Mouse (Mus musculus) hindlimb bud, embryonic 11.5 days (tissue): ENCODE results near the gene S100a14.
A peak's percentile ranks its signal among the peaks of the same experiment; 100 is the strongest.

ENCODE experiments used
- DNase-seq: peaks from one replicate; pipeline ENCODE4 v3.0.0-alpha.2; 2012; ENCODE audit warnings: low read depth, low spot score; ENCODE audit errors: extremely low spot score

Gene S100a14

DNA sequence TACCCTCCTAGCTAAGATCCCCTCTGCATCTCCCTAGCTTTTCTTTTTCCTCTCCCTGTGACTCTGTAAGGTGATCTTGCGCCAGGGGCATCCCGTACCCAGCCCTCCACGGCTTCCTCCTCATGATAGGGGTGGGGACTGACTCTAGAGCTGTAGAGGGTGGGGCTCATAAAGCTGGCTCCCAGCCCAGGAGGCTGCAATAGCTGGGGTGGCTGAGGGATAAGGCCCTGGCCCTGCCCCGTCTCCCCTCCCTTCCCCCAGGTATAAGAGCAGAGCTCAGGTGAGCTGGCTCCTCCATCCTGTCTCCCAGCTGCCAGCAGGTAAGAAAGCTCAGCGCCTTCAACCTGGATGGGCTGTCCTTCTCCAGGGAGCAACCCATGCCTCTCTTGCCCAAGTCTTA lies at the start of gene S100a14:
TSS of gene S100a14 (plus strand) at position 277 of the 400 bp plus-strand sequence.
- no peak for DNase-seq

DNA sequence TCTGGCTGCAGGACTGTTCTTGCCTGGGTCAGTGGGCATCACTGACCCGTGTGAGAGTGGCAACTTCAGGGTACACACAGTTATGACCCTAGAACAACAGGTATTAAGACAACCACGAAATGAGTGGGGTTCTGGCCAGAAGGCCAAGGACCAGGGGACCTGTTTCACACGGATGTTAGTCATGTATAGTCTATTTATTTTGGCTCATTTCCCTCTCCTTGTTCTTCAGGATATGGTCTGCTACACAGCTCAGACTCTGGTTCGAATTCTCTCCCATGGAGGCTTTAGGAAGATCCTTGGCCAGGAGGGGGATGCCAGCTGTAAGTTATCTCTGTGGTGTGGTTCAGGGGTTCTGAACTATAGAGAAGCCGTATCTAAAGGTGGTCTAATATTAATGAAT lies 39.7 kb upstream of the S100a14 start:
- DNase-seq = no peak

DNA sequence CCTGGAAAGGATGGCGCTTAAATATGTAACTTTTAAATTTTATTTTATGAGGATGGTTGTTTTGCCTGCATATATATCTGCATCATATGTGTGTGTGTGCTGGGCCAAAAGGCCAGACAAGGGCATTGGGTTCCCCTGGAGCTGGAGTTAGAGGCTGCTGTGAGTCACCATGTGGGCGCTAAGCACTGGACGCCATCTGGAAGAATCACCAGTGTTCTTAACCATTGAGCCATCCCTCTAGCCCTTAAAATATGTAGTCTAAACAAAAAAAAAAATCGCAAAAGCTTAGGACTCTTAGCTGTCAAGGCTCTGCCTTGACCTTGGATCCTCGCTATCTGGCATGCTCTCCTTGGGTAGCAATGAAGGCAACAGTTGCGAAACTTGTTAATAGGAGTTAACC lies 38.1 kb upstream of the S100a14 start:
- DNase-seq = no peak

DNA sequence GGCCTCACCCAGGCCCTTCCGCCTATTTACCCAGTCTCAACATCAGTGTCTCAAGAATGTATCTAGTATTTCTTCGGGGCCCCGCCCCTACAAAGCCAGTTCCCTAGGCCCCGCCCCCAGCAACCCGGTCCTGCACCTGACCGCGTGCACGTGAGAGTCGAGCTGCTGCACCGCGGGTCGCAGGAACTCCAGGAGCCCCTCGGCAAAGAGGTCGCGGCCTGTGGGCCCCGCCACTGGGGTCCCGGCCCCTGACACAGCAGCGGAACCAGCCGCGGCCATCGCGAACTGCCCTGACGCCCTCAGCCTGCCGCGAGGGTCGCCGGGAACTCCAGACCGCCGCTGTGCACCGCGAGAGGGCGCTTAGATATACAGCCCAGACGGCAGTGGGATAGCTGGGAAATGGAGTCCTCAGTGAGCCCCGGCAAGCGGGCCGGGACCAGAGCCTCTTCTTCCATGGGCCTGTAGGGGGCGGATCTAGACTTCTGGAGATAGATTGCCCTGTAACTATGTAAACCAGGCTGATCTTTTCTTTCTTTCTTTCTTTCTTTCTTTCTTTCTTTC lies 35.9 kb upstream of the S100a14 start, which contains the start of gene Snapin:
TSS of gene Snapin (minus strand) at position 338 of the 561 bp plus-strand sequence.
- peak; percentile 77 for DNase-seq

DNA sequence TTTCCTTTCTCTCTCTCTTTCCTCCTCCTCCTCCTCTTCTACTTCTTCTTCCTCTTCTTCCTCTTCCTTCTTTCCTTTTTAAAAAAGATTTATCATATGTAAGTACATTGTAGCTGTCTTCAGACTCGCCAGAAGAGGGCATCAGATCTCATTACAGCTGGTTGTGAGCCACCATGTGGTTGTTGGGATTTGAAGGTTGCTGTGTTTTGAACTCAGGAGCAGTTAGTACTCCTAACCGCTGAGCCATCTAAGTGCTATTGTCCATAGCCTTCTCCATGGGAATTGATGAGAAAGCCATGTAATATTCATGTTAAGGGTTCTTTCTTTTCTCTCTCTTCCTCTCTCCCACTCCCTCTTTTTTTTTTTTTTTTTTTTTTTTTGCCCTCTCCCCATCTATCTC lies 35.3 kb upstream of the S100a14 start:
- no peak for DNase-seq

DNA sequence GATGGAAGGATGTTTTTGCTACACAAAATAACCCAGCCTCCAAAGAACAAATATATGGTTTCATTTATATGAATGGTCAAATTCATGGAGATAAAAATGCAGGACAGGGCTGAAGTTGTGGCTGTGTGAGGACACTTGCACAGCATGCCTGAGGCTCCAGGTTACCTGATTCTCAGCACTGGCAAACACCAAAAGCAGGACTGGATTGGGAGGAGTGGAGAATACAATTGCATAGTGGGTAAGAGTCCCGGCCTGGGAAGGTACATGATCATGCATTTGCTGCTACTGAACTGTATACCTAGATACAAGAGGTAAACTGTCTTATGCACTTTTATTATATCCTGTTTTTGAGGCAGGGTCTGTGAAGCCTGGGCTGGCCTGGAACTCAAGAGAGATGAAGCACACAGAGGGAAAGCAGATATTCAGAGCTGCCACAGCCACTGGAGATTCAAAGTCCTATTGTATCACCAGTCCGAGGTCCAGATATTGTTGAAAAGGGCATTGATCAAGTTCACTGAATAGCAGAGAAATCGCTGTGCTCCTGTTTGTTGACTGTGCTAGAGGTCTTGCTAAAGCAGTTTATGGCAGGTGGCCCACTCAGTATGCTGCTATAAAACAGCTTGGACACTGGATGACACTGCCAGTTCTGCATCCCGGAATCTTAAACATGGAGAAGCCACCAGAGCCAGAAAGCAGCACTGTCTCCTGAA lies 32.7 kb upstream of the S100a14 start:
- no peak for DNase-seq

DNA sequence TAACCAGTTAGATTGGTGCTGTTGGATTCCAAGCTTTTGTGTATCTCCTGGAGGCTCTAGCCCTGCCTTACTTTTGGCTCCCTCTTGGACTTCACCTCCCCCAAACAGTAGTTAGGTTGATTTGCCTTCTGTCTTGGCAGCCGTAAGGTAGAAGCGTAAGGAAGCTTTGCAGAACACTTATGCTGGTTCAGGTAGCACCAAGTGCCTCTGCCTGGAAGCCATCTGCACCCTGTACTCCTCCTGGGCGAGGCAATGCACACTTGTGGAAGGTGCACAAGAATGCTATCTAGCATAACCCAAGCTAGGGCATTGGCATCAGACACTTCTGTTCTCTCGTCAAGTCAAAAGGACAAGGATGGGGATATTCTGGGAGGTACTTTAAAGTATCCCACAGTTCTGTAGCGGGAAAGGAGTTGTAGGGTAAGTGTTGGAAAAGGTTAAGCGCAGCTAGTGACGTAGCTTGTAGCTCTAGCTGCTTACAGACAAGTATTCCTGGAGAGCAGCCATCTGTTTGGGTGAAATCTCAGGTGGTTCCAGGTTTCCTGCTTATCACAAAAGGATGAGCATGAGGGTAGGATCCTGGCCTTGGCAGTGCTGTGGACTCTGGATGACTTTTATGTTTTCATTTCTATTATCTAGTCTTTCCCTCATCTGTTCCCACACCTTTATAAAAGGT lies 30.7 kb upstream of the S100a14 start:
- DNase-seq = no peak

DNA sequence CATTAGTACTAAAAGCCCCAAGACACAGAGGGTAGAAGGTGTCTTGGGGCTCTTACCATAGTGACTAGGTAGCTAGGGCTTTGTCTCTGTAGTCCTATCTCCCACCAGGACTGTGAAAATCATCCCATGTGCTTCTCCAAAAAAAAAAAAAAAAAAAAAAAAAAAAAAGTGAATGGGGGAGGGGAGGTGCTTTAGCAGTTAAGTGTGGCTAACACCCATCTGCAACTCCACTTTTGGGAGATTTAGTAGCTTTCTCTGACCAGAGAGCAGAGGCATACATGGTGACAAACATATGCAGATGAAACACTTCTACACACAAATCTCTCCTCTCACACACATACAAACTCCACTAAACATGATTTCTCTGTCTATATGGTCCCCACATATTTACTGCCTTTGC lies 29.1 kb upstream of the S100a14 start:
- DNase-seq = no peak

DNA sequence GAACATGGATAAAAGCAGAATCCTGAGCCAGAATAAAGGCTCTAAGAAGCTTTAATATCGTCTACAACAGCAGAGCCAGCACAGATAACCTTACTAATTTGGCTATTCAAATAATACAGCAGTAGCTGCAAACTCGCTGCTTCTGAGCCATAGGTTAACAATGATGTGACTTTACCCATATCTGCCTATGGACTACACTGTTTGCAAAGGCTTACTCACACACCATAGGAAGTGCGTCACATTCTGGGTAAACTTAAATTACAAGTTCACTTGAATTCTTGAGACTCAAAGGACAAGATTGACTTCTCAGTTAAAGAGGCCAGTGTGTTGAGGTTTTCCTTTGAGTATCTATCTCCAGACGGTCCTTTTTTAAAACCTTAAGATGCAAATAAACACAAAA lies 23.2 kb upstream of the S100a14 start:
- no peak for DNase-seq

DNA sequence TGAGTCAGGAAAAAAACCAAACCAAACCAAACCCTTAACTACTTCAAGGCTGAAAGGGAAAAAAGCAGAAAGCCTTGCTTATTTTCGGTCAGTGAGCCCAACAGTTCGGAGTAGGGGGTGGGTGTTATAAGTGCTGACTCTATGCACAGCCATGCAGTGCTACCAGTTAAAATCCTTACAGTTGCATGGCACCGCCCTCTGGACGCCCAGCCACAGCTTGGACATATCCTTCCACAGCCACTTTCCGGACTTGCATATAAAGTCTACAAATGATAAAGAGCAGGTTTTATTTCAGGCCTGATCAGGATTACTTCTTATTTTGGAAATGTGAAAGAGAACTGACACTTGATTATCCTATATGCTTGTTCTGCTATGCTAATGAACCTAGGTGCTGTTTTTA lies 21.4 kb upstream of the S100a14 start:
- DNase-seq = no peak

DNA sequence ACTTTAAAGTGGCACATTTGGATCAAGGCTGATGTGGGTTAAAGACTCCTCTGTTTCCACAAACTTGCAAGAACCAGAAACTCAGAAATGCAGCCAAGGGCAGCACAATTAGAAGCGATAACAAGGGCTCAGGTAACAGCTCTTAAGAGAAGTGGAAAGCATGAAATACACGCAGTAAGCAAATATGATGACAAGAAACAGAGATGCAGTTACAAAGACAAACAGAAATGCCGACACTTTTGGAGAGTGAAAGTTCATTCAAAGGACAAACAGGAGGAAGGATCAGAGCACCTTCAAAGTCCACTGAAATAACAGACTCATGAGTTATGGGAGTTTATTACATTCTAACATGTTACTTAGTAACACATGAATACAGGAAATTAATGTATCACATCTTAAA lies 20.3 kb upstream of the S100a14 start:
- DNase-seq = no peak

DNA sequence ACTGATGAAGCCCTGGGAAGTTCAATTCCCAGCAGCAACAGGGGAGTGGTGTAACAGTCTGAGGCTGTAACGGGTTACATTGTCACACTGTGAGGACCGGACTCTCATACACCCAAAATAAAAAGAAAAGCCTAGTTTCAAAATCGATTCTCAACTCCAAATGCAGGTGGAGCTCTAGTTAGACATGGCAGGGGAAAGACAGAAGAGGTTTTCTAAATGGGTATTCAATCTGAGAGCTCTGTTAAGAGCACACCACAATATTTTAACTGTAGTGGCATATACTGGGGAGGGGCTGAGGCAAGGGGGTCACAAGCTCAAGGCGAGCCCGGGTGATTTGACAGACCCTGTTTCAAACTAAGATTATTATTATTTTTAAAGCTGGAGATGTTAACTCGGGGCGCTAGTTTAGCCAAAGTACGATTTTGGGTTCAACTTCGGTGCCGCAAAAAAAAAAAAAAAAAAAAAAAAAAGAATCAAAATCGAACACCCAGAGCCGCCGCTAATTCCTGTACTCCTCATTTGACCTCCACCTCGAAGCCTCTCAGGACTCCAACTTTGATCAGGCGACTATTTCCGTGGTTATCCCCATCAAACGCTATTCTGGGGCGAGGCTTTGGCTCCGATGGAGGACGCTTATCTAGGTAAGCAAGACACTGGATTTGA lies 18.2 kb upstream of the S100a14 start:
- no peak for DNase-seq

DNA sequence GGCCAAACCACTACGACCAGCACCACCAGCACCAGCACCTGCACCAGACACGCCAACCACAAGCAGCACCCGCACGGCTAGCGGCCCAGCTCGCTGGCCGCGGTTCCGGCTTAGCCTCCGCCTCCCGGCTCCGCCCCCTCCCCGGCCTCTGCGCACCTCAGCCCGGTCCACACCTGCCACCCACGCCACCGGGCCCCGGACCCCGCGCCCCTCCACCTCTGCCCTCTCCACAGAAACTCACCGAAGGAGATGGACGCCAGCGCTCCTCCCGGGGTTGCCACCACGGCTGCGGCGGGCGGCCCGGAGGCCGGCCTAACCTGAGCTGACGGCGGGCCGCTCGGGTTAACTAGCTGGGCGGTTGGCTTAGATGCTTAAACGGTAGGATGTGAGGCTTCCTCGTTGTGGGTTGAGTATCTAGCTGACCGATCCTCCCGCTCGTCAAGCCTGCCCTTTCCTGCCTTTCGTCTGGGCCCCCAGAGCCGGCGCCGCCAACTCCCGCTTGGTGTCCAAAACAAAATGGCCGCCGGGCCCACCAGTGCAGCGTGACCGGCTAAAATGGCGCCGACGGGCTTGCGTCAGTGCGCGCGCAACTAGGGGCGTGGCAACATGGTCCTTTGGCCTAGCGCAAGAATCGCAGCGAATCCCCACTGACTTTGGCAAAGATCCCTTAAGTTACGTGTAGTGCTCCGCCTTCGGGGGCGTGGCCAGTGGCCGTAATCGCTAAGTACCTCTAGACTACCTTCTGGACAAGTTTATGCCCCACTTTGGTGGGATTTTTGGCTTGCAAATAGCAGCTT lies 17.5 kb upstream of the S100a14 start, which contains the start of gene Chtop:
TSS of gene Chtop (minus strand) at position 549 of the 797 bp plus-strand sequence.
- peak; percentile 96 for DNase-seq

DNA sequence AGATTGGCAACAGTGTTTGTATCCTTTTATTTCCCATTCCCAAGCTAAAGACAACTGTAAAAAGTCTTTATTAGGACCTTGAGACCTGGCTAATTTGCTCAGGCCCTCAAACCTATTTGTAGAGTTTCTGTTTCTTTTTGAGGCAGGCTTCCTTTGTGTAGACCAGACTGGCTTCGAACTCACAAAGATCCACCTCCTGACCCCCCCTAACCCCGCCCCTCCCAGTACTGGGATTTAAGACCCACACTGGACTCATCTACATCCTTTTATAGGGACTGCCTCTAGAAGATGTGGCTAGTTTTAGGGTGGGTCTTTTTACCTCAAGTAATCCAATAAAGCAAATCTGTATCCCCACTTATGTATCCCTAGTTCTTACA lies 16.9 kb upstream of the S100a14 start:
- DNase-seq = no peak

DNA sequence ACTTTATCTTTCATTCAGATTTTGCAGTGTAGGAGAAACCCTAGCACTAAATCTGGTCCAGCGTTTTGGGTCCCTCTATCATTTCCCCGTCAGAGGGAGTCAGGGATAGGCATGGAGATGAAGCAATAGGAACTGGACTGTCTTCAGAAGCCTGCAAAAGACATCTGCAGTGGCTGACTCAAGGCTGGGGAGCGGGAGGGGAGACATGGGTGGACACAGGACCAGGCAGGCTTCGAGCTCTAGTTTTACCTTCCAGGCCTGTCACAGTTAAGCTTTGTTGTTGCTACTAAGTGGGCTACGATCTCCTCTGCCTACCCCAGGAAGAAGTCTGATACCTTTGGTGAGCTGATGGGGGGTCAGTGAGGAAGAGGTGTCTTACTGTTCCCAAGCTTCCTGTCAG lies 14.4 kb upstream of the S100a14 start:
- no peak for DNase-seq

DNA sequence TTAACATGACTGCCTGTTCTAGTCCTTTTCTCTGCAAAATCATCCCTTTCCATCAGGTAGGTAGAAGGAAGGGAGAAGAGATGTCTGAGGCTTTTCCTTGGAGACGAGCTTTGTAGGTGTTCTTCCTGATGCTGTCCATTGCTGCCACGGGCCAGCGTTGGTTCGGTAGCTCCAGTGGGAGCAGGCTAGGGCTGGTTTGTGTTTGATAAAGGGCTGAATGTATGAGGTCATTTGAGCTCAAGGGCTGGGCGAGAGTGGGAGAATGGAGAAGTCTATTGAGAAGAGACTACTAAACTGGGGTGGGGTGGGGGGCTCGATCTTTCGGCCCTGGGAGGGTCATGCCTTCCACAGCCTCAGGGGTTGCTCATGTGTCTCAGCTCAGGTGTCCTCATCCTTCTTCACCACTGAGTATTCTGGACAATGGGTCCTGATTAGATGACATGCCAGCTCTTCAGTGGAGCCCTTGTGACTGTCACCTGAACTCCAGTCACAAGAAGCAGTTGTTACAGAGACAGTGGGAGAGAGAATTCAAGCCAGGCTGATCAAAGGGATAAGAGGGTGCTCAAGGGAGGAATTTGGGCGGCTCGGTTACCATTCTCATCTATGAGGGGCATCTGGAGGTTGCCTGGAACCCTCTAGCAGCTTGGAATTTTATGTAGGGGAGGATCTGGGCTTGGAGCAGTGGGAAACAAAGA lies 13.6 kb upstream of the S100a14 start:
- DNase-seq = no peak

DNA sequence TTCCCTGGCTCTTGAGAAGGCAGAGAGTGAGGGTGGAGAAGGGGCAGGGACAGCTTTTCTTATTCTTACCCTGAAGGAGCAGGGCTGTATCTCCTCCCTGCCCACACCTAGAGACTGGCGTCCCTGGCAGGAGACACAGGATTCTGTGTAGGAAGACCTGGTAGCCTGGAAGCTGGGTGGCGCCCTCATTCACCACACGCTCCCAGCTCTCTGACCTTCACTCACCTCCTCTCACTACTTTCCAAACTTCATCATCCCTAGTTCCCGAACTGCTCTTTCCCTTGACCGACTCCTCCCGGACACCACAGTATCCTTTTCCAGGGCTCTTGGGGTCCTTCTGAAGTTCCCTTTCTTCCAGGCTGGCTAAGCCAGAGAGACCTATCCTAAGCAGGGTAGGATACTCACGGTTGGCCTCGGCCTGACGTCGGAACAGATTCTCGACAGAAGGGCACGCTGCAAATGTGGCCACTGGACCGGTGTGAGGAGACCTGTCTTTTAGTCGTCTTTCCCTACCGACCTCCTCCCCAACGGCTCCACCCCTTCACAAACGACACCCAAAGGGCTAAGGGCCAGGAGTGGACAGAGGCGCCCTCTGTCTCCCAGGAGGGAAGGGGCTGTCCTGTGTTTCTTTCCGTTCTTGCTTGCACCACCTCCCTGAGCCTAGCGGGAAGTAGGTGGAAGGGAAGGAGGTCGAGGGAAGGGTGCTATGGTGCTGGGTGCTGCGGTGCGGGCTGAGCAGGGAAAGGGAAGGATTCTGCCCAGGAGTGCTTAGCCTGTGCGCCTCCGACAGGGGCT lies 12.7 kb upstream of the S100a14 start, which contains the start of the genes S100a1 and S100a13:
TSS of gene S100a1 (minus strand) at position 597 of the 795 bp plus-strand sequence.
TSS of gene S100a13 (plus strand) at position 640 of the 795 bp plus-strand sequence.
- no peak for DNase-seq

DNA sequence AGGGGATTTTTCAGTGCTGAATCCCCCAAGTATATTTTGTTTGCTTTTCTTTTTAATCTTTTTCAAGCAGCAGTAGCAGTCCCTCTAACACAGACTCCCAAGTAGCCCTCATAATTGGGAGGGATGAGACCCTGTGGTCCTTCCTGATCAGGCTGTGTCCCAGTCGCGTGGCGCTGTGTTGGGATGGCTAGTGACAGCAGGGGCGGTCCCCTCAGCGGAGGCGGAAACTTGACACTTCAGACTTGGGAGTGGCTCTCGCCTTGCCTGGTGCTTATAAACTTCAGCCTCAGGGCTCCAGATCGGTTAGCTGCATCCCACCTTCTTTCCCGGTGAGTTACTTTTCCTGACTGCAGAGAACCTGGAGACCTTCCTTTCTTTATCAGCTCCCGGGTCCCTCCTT lies 12.0 kb upstream of the S100a14 start:
- no peak for DNase-seq

DNA sequence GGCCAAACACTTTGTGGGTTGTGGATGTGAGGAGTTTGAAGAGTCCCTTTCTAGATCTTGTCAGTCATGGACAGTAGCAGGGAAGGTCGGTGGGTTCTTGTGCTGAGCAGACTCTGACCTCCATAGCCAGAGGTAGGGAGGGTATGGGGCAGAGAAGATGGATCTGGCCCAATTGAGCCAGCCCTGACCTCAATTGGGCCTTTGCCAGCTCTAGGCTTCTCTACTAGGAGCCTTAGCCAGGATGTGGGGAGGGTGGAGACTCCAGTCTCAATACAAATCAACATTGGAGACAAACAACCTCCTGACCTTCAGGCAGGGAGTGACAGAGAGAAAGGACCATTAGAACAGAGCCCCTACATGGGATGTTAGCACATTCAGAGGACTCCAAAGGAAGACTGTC lies 11.4 kb upstream of the S100a14 start:
- no peak for DNase-seq
